Mouse (Mus musculus) hindlimb bud, embryonic 11.5 days (tissue): Measurements from ENCODE around the gene Crhr2.

Experiments used
- DNase-seq: peaks from one replicate; pipeline ENCODE4 v3.0.0-alpha.2; 2012; ENCODE audit warnings: low read depth, low spot score; ENCODE audit errors: extremely low spot score

Crhr2 gene

GRCm38 (mm10) chr6:55049186-55049585 lies 83.6 kb downstream of the Crhr2 start:
- DNase-seq, result no peak

- DNase-seq, result no peak
These were observed 87.5 kb downstream of the Crhr2 start for GRCm38 (mm10) chr6:55045326-55045725.

- no peak for DNase-seq
These were observed 88.3 kb downstream of the Crhr2 start for GRCm38 (mm10) chr6:55044542-55044941.

GRCm38 (mm10) chr6:55043206-55043605 lies 89.6 kb downstream of the Crhr2 start:
- DNase-seq, result no peak
